Mouse (Mus musculus) hindbrain, embryonic 10.5 days (tissue): ENCODE results near the gene Gm5129. TPM values are rescaled to one million over a fixed set of nuclear protein-coding genes. Genes with fewer than 3 reads are reported as not detected.
"Not testable (repeated sequence)": the region's sequence is repeated elsewhere in the genome, so short reads cannot be mapped to it uniquely, and the experiment has no call there.

Source experiments
- DNase-seq: peaks from one replicate; pipeline ENCODE4 v3.0.0-alpha.2; 2017; ENCODE audit warnings: low spot score
- H3K27ac ChIP-seq: fragments of 300-500 bp; sonication (generic); 2 replicates; pipeline ENCODE4 v1.5.1; 2016; ENCODE audit warnings: mild to moderate bottlenecking, moderate library complexity
- H3K27me3 ChIP-seq: fragments of 300-500 bp; sonication (generic); 2 replicates; pipeline ENCODE4 v1.6.1; 2016; ENCODE audit warnings: mild to moderate bottlenecking; ENCODE audit not compliant: poor library complexity, insufficient read depth, severe bottlenecking
- H3K36me3 ChIP-seq: fragments of 300-500 bp; sonication (generic); 2 replicates; pipeline ENCODE4 v1.6.1; 2016; ENCODE audit warnings: mild to moderate bottlenecking, moderate library complexity
- H3K4me1 ChIP-seq: fragments of 300-500 bp; sonication (generic); replicated peaks from 2 replicates; pipeline ENCODE4 v1.6.1; 2016; ENCODE audit warnings: mild to moderate bottlenecking
- H3K4me3 ChIP-seq: fragments of 300-500 bp; sonication (generic); 2 replicates; pipeline ENCODE4 v1.5.1; 2016; ENCODE audit warnings: mild to moderate bottlenecking, moderate library complexity
- H3K9me3 ChIP-seq: fragments of 300-500 bp; sonication (generic); 2 replicates; pipeline ENCODE4 v1.6.1; 2016; ENCODE audit warnings: mild to moderate bottlenecking, moderate library complexity
- WGBS: fragments of 180-500 bp; shearing (Covaris S2); methylation state at CpG from one replicate; pipeline ENCODE4 v1.1.7; 2016; 5-methylcytosine and 5-hydroxymethylcytosine counted together
- polyA plus RNA-seq: library from polyadenylated mRNA; unstranded; fragments of >200 nt; fragmentation: Nextera tagmentation; extraction: Ambion mirVana; gene quantifications from 2 replicates; pipeline ENCODE4 v1.2.1, GENCODE M21; 2016

Gm5129 gene
- polyA plus RNA-seq, 1 experiment from 2014 or later, result not detected

DNA sequence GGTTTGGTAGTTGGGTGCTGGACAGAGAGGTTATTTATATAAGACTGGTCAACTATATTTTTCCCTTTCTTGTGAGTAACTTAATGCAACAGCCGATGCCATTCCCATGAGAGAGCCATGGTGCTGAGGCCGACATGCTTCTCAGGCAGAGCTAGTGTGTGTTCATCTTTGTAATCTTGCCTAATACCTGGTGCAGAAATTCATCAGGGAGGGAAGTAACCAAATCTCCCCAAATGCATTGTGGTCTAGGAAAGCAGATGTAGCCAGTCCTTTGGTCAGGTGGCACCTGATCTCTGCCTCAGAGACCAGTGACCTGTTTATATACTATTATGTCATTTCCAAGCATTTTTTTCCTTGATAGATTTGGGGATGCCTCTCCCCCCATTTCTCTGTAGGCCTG, 11.9 kb upstream of the Gm5129 start:
- no peak for DNase-seq
- Histone ChIP-seq H3K27me3 (no peaks in the 10 kb centered on the region), H3K36me3 (peaks cover 57% of the 10 kb centered on the region), H3K4me3 (no peak overlapping the region), H3K4me1 (no peaks in the 10 kb centered on the region), H3K9me3 (no peaks in the 10 kb centered on the region), H3K27ac (no peak overlapping the region)
- 97% methylated on average over 2 of the region's 2 CpGs for WGBS

DNA sequence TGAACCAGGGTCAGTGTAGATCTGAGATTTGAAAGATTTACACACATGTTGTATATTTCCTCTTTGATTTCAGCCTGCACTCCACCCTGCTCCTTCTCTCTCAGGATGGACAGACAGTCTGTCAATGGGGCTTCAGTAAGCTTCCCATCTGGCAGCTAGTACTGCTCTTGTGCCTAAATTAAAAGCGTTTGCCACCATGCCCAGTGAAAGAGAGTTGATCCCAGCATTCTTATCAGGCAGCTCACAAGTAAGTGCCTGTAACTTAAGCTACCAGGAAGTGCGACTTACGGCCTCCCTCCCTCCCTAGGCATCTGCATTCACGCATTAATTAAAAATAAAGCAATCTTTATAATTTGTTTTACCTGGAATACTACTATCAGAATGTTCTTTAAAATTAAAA, 5.4 kb upstream of the Gm5129 start:
- Histone ChIP-seq H3K27me3 (no peaks in the 10 kb centered on the region), H3K4me3 (no peak overlapping the region)
- no peak for DNase-seq

GRCm38 (mm10) chr5:29740651-29741050, 4.9 kb upstream of the Gm5129 start:
- Histone ChIP-seq H3K9me3 (no peaks in the 10 kb centered on the region), H3K27me3 (no peaks in the 10 kb centered on the region), H3K4me3 (no peak overlapping the region), H3K4me1 (peaks cover 21% of the 10 kb centered on the region), H3K36me3 (peaks cover 28% of the 10 kb centered on the region), H3K27ac (no peak overlapping the region)
- WGBS, result 83% methylated on average over 1 of the region's 1 CpGs
- DNase-seq, result no peak

More for the DNA sequence above, 5.4 kb upstream of the Gm5129 start:
- Histone ChIP-seq H3K36me3 (peaks cover 28% of the 10 kb centered on the region), H3K4me1 (peaks cover 21% of the 10 kb centered on the region), H3K27ac (no peak overlapping the region), H3K9me3 (no peaks in the 10 kb centered on the region)
- 87% methylated on average over 4 of the region's 4 CpGs for WGBS

DNA sequence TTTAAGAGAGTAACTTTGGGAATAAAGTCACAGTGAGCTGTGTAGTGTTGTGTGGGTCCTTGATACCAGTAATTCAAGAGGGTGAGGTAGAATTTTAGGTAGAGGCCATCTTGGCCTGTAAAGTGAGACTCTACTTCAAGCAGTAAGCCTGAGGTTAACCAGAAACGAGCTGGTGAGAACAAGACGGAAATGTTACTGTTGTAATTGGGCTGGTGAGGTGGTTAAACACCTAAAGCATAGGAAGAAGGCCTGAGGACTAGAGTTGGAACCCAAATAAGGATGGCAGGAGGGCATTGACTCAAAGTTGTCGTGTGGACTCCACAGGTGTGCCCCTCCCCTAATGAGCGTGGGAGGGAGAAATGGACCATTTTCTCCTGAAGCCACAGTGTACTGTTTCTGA, 2.3 kb upstream of the Gm5129 start:
- no peak overlapping the region for H3K27ac ChIP-seq
- no peaks in the 10 kb centered on the region for H3K27me3 ChIP-seq
- peaks cover 30% of the 10 kb centered on the region for H3K4me1 ChIP-seq
- DNase-seq, result no peak
- peaks cover 20% of the 10 kb centered on the region for H3K36me3 ChIP-seq
- no peaks in the 10 kb centered on the region for H3K9me3 ChIP-seq
- WGBS, result 82% methylated on average over 4 of the region's 4 CpGs
- H3K4me3 ChIP-seq, result no peak overlapping the region

- Histone ChIP-seq H3K4me1 (peaks cover 30% of the 10 kb centered on the region), H3K27me3 (no peaks in the 10 kb centered on the region), H3K36me3 (peaks cover 15% of the 10 kb centered on the region), H3K4me3 (peak overlapping the region; percentile 96), H3K27ac (no peak overlapping the region), H3K9me3 (no peaks in the 10 kb centered on the region)
- no peak for DNase-seq
- WGBS, result 93% methylated on average over 5 of the region's 5 CpGs
Measured at GRCm38 (mm10) chr5:29737471-29737870, 1.7 kb upstream of the Gm5129 start.

DNA sequence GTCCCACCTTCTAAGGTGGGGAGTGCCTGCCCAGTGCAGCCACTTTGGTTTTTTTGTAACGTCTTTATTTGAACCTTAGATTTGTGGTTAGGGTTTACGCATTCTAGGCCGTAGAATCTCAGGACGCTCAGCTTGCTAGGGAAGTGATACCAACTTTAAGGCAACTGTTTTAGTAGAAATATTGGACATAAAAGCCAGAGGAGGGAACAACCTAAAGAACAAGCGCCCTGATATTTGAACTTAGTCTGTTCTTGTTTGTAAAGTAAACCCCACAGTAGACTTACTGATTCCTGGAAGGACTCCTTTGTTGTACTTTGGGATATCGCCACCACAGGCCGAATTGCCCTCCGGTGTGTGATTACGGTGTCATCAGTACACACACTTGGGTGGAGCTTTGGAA, 1.2 kb upstream of the Gm5129 start:
- Histone ChIP-seq H3K27me3 (no peaks in the 10 kb centered on the region), H3K4me1 (peaks cover 30% of the 10 kb centered on the region), H3K27ac (0 out of 2 replicates have a peak overlapping the region, but pooled peaks have one; percentile 94), H3K9me3 (no peaks in the 10 kb centered on the region), H3K4me3 (peak overlapping the region; percentile 96), H3K36me3 (peaks cover 10% of the 10 kb centered on the region)
- WGBS, result 68% methylated on average over 9 of the region's 9 CpGs
- DNase-seq, result no peak

DNA sequence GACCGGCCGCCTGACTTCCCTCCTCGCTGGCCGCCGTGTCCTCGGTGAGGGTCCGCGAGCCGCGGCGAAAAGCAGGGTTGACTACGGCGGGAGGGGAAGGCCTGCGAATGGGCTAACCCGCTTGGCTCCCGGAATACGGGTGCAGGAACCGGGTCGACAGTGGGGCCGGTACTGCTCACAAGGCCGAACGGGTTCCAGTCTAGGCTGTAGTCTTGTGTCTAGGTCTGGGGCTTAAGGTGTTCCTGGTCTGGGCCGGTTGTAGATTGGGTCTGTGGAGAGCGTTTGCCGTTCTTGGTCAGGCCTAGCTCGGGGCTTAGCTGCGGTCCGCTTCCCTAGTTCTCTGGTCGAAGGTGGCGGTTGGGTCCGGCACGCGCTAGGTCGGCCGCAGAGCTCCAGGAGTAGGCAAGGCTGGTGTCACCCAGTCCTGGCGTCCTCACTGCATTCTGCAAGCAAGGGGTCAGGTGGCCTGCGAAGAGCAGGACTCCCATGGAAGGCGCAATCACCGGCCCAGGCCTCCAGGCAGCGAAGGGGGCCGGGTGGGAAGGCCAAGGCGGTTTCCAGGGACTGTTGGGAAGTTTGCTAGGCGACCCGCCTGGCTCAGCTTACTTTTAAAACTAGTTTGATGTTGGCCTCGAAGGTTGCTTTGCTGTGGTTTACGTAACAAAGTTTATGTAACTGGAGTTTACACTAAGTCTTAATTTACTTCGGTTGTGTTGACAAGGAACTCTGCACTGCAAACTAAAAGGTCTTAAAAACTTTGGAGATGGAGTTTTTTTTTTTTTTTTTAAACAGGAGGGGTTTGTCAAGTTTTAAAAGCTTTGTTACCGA, 551 bp upstream of the Gm5129 start:
- H3K27me3 ChIP-seq, result no peaks in the 10 kb centered on the region

DNA sequence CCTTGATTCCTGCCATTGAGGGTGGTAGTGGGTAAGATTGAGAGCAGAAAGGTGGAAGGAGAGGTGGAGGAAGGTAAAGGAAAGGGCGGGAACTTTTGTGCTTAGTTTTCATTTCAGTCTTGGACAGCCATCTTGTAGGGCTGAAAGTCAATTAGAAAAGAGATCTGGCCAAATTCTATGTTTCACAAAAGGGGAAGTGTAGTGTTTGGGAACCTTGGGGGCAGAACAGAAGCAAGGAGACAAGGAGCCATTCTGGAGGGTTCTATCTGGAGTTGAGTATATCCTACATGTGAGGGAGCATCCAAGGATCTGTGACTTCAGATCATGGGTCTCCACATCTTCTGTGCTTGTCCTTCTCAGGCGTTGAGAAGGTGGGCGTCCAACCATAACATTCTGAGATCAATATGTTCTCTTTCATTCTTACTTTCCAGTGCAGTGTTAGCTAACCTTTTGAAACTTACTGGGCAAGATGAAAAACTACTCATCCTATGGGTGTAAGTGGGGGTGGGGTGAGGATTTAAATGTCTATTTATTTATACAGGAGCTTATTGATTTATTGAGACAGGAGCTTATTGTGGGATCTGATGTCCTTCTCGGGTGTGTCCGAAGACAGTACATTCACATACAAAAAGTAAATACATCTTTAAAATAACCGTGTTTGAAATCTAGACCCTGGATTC, 765 bp downstream of the Gm5129 start:
- DNase-seq, result no peak
- peaks cover 30% of the 10 kb centered on the region for H3K4me1 ChIP-seq
- no peaks in the 10 kb centered on the region for H3K9me3 ChIP-seq
- no peaks in the 10 kb centered on the region for H3K36me3 ChIP-seq
- no peaks in the 10 kb centered on the region for H3K27me3 ChIP-seq
- WGBS, result 59% methylated on average over 6 of the region's 6 CpGs
- H3K4me3 ChIP-seq, result peak overlapping the region; percentile 96
- H3K27ac ChIP-seq, result peak overlapping the region; percentile 94

More for the DNA sequence above, 551 bp upstream of the Gm5129 start:
- peaks cover 30% of the 10 kb centered on the region for H3K4me1 ChIP-seq
- H3K27ac ChIP-seq, result peak overlapping the region; percentile 94
- DNase-seq, result no peak
- no peaks in the 10 kb centered on the region for H3K9me3 ChIP-seq
- H3K36me3 ChIP-seq, result peaks cover 4% of the 10 kb centered on the region; the same call in 1 of the 2 replicates
- peak overlapping the region; percentile 96 for H3K4me3 ChIP-seq
- WGBS, result 2% methylated on average over 48 of the region's 48 CpGs

GRCm38 (mm10) chr5:29726070-29726469, 9.7 kb downstream of the Gm5129 start:
- H3K4me3 ChIP-seq, H3K4me1 ChIP-seq, H3K9me3 ChIP-seq, DNase-seq, H3K27me3 ChIP-seq, H3K27ac ChIP-seq, H3K36me3 ChIP-seq: not testable (repeated sequence)
- WGBS, result 78% methylated on average over 5 of the region's 5 CpGs

- H3K27me3 ChIP-seq, result no peaks in the 10 kb centered on the region
- no peak overlapping the region for H3K27ac ChIP-seq
- no peaks in the 10 kb centered on the region for H3K4me1 ChIP-seq
- no peaks in the 10 kb centered on the region for H3K9me3 ChIP-seq
- no peak for DNase-seq
- no peaks in the 10 kb centered on the region for H3K36me3 ChIP-seq
- no peak overlapping the region for H3K4me3 ChIP-seq
- WGBS, result 92% methylated on average over 2 of the region's 2 CpGs
Measured at GRCm38 (mm10) chr5:29725369-29725768, 10.4 kb downstream of the Gm5129 start.

- no peak overlapping the region for H3K4me3 ChIP-seq
- 12% methylated on average over 1 of the region's 1 CpGs for WGBS
- no peak for DNase-seq
Measured at GRCm38 (mm10) chr5:29721159-29721558, 14.6 kb downstream of the Gm5129 start.

GRCm38 (mm10) chr5:29712906-29713305, 22.8 kb downstream of the Gm5129 start:
- no peaks in the 10 kb centered on the region for H3K36me3 ChIP-seq
- no peaks in the 10 kb centered on the region for H3K4me1 ChIP-seq
- no peak for DNase-seq
- H3K4me3 ChIP-seq, result no peak overlapping the region
- H3K27ac ChIP-seq, result no peak overlapping the region
- no peaks in the 10 kb centered on the region for H3K9me3 ChIP-seq
- H3K27me3 ChIP-seq, result no peaks in the 10 kb centered on the region
- 57% methylated on average over 1 of the region's 1 CpGs for WGBS

More at GRCm38 (mm10) chr5:29721159-29721558, 14.6 kb downstream of the Gm5129 start:
- Histone ChIP-seq H3K27ac (no peak overlapping the region), H3K9me3 (no peaks in the 10 kb centered on the region), H3K36me3 (no peaks in the 10 kb centered on the region), H3K4me1 (no peaks in the 10 kb centered on the region), H3K27me3 (no peaks in the 10 kb centered on the region)

DNA sequence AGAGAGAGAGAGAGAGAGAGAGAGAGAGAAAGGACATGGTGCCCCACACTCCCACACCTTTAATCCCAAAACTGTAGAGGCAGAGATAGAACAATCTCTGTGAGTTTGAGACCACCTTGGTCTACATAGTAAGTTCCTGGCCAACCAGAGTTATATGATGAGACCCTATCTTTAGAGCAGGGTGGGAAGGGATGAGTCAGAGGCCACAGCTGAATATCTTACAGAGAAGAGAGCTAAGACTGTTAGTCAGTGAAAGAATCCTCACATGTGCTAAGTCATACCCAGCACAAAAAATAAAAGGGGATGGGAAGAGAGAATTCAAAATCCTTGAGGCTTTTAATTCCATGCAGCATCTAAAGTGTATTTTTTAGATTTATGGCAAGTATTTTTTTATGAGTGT, 24.1 kb downstream of the Gm5129 start:
- H3K4me1 ChIP-seq, result no peaks in the 10 kb centered on the region
- H3K36me3 ChIP-seq, result no peaks in the 10 kb centered on the region

More for the DNA sequence above, 24.1 kb downstream of the Gm5129 start:
- H3K9me3 ChIP-seq, result no peaks in the 10 kb centered on the region
- no peak overlapping the region for H3K27ac ChIP-seq
- H3K27me3 ChIP-seq, result no peaks in the 10 kb centered on the region
- no peak overlapping the region for H3K4me3 ChIP-seq
- DNase-seq, result no peak
